Mouse (Mus musculus): ENCODE results near the gene B4galnt3. TPM values are rescaled to one million over a fixed set of nuclear protein-coding genes. Genes with fewer than 3 reads are reported as not detected.

B4galnt3 gene
- total RNA-seq, 2 experiments from 2014 or later: 0.26 to 0.58 TPM

GRCm38 (mm10) chr6:120230441-120230840 lies 63.9 kb downstream of the B4galnt3 start:
- no peak for ATAC-seq (replicated peaks; ENCODE audit: low FRiP score, poor library complexity, severe bottlenecking)

- no peak for ATAC-seq (replicated peaks; ENCODE audit: low FRiP score, poor library complexity, severe bottlenecking)
Observed at GRCm38 (mm10) chr6:120229806-120230205, 64.6 kb downstream of the B4galnt3 start.

GRCm38 (mm10) chr6:120227068-120227467 lies 67.3 kb downstream of the B4galnt3 start:
- no peak for ATAC-seq (replicated peaks; ENCODE audit: low FRiP score, poor library complexity, severe bottlenecking)

- ATAC-seq (replicated peaks; ENCODE audit: low FRiP score, poor library complexity, severe bottlenecking): no peak
Observed at GRCm38 (mm10) chr6:120225355-120225754, 69.0 kb downstream of the B4galnt3 start.

GRCm38 (mm10) chr6:120222669-120223068 lies 71.7 kb downstream of the B4galnt3 start:
- ATAC-seq (replicated peaks; ENCODE audit: low FRiP score, poor library complexity, severe bottlenecking): peak; percentile 48; the same call in 1 of the 2 replicates

GRCm38 (mm10) chr6:120219281-120219680 lies 75.1 kb downstream of the B4galnt3 start:
- 0 out of 2 replicates have a peak, but pooled peaks have one; percentile 31 for ATAC-seq (replicated peaks; ENCODE audit: low FRiP score, poor library complexity, severe bottlenecking)

GRCm38 (mm10) chr6:120216702-120217101 lies 77.7 kb downstream of the B4galnt3 start:
- ATAC-seq (replicated peaks; ENCODE audit: low FRiP score, poor library complexity, severe bottlenecking): peak; percentile 90

GRCm38 (mm10) chr6:120211536-120211935 lies 82.8 kb downstream of the B4galnt3 start:
- ATAC-seq (replicated peaks; ENCODE audit: low FRiP score, poor library complexity, severe bottlenecking): peak; percentile 54; the same call in 1 of the 2 replicates

- no peak for ATAC-seq (replicated peaks; ENCODE audit: low FRiP score, poor library complexity, severe bottlenecking)
Observed at GRCm38 (mm10) chr6:120206586-120206985, 87.8 kb downstream of the B4galnt3 start.

- ATAC-seq (replicated peaks; ENCODE audit: low FRiP score, poor library complexity, severe bottlenecking): no peak
Observed at GRCm38 (mm10) chr6:120202406-120202805, 92.0 kb downstream of the B4galnt3 start.

GRCm38 (mm10) chr6:120201956-120202355 lies 92.4 kb downstream of the B4galnt3 start:
- no peak for ATAC-seq (replicated peaks; ENCODE audit: low FRiP score, poor library complexity, severe bottlenecking)

- no peak for ATAC-seq (replicated peaks; ENCODE audit: low FRiP score, poor library complexity, severe bottlenecking)
Observed at GRCm38 (mm10) chr6:120199638-120200394, 94.5 kb downstream of the B4galnt3 start.

- peak; percentile 68 for ATAC-seq (replicated peaks; ENCODE audit: low FRiP score, poor library complexity, severe bottlenecking)
Observed at GRCm38 (mm10) chr6:120197964-120198363, 96.4 kb downstream of the B4galnt3 start.

GRCm38 (mm10) chr6:120196837-120197236 lies 97.5 kb downstream of the B4galnt3 start:
- ATAC-seq (replicated peaks; ENCODE audit: low FRiP score, poor library complexity, severe bottlenecking): no peak

- no peak for ATAC-seq (replicated peaks; ENCODE audit: low FRiP score, poor library complexity, severe bottlenecking)
Observed at GRCm38 (mm10) chr6:120194963-120195362, 99.4 kb downstream of the B4galnt3 start.

GRCm38 (mm10) chr6:120194305-120194704 lies 100.1 kb downstream of the B4galnt3 start:
- no peak for ATAC-seq (replicated peaks; ENCODE audit: low FRiP score, poor library complexity, severe bottlenecking)

GRCm38 (mm10) chr6:120193793-120194192 lies 100.6 kb downstream of the B4galnt3 start:
- no peak for ATAC-seq (replicated peaks; ENCODE audit: low FRiP score, poor library complexity, severe bottlenecking)

GRCm38 (mm10) chr6:120193174-120193573 lies 101.2 kb downstream of the B4galnt3 start:
- peak; percentile 76 for ATAC-seq (replicated peaks; ENCODE audit: low FRiP score, poor library complexity, severe bottlenecking)

GRCm38 (mm10) chr6:120192211-120192870 lies 102.0 kb downstream of the B4galnt3 start:
- ATAC-seq (replicated peaks; ENCODE audit: low FRiP score, poor library complexity, severe bottlenecking): no peak

GRCm38 (mm10) chr6:120191396-120192170 lies 102.8 kb downstream of the B4galnt3 start:
- ATAC-seq (replicated peaks; ENCODE audit: low FRiP score, poor library complexity, severe bottlenecking): no peak
